ENCODE assay signal across 8 mouse cellular contexts in genomic region chr8:123253451-123254098, GRCm38 (mm10). TPM values are rescaled to one million over a fixed set of nuclear protein-coding genes. Genes with fewer than 3 reads are reported as not detected.
DNase-seq lines count a peak whose midpoint lies in the region; ATAC-seq and TF ChIP-seq lines count a peak whose summit lies in the region.

No protein-coding gene starts in this region.

- no peaks in the 10 kb centered on the region for H3K27me3 ChIP-seq in heart, embryonic 11.5 days (ENCODE audit: control insufficient read depth, insufficient read depth, low read length)
- H3K27me3 ChIP-seq in E14TG2a.4 (ENCODE audit: insufficient read depth, low read length): peaks cover 16% of the 10 kb centered on the region
- no peaks in the 10 kb centered on the region for H3K27me3 ChIP-seq in embryonic facial prominence, embryonic 12.5 days
- H3K27me3 ChIP-seq in kidney, embryonic 16.5 days (ENCODE audit: insufficient read depth, low read length): no peaks in the 10 kb centered on the region
- H3K27me3 ChIP-seq in midbrain, postnatal 0 days (ENCODE audit: insufficient read depth, low read length): no peaks in the 10 kb centered on the region

- no peak for DNase-seq in heart, adult 11 months
- peak; percentile 32 for DNase-seq in midbrain, postnatal 0 days (ENCODE audit: low spot score)
- DNase-seq in urinary bladder, postnatal 10 days (ENCODE audit: low spot score): no peak
- DNase-seq in layer of hippocampus, postnatal 25 days (ENCODE audit: extremely low spot score in 1 of 2, low spot score in 1 of 2): no peak

- no peaks in the 10 kb centered on the region for H3K9me3 ChIP-seq in heart, embryonic 11.5 days (replicated peaks; ENCODE audit: control insufficient read depth, low read length)
- no peaks in the 10 kb centered on the region for H3K9me3 ChIP-seq in E14TG2a.4 (ENCODE audit: low read length)
- no peaks in the 10 kb centered on the region for H3K9me3 ChIP-seq in embryonic facial prominence, embryonic 12.5 days
- H3K9me3 ChIP-seq in kidney, embryonic 16.5 days (ENCODE audit: low read length): no peaks in the 10 kb centered on the region
- H3K9me3 ChIP-seq in midbrain, postnatal 0 days (ENCODE audit: low read length): no peaks in the 10 kb centered on the region

- peak overlapping the region; percentile 87 for H3K27ac ChIP-seq in heart, embryonic 11.5 days (ENCODE audit: low read depth, low read length)
- peak overlapping the region; percentile 80 for H3K27ac ChIP-seq in embryonic facial prominence, embryonic 12.5 days
- peak overlapping the region; percentile 68; the same call in 1 of the 2 replicates for H3K27ac ChIP-seq in kidney, embryonic 16.5 days (ENCODE audit: low read length)
- H3K27ac ChIP-seq in midbrain, postnatal 0 days (ENCODE audit: low read depth, low read length): peak overlapping the region; percentile 90

- H3K4me1 ChIP-seq in heart, embryonic 11.5 days (ENCODE audit: control insufficient read depth, insufficient read depth, low read length): peaks cover 24% of the 10 kb centered on the region
- H3K4me1 ChIP-seq in E14TG2a.4 (replicated peaks; ENCODE audit: low read depth, low read length): peaks cover 25% of the 10 kb centered on the region
- peaks cover 26% of the 10 kb centered on the region for H3K4me1 ChIP-seq in embryonic facial prominence, embryonic 12.5 days
- peaks cover 22% of the 10 kb centered on the region for H3K4me1 ChIP-seq in kidney, embryonic 16.5 days (ENCODE audit: insufficient read depth, low read length)
- peaks cover 11% of the 10 kb centered on the region; the same call in 1 of the 2 replicates for H3K4me1 ChIP-seq in midbrain, postnatal 0 days (ENCODE audit: insufficient read depth, low read length)

- 0 out of 2 replicates have a peak, but pooled peaks have one; percentile 5 for ATAC-seq in heart, embryonic 11.5 days (replicated peaks; ENCODE audit: insufficient number of reproducible peaks, low FRiP score, low TSS enrichment)
- no peak; the same call in 1 of the 2 replicates for ATAC-seq in embryonic facial prominence, embryonic 12.5 days (ENCODE audit: insufficient number of reproducible peaks, insufficient read depth, low FRiP score, low TSS enrichment)
- peak; percentile 46; the same call in 1 of the 2 replicates for ATAC-seq in kidney, embryonic 16.5 days (ENCODE audit: low FRiP score, low TSS enrichment)
- peak; percentile 10; the same call in 1 of the 2 replicates for ATAC-seq in midbrain, postnatal 0 days (ENCODE audit: low FRiP score)

- H3K36me3 ChIP-seq in heart, embryonic 11.5 days (ENCODE audit: control insufficient read depth, insufficient read depth, low read length): peaks cover 25% of the 10 kb centered on the region
- H3K36me3 ChIP-seq in E14TG2a.4 (ENCODE audit: insufficient read depth, low read length): peaks cover 65% of the 10 kb centered on the region
- H3K36me3 ChIP-seq in embryonic facial prominence, embryonic 12.5 days: peaks cover 59% of the 10 kb centered on the region
- peaks cover 30% of the 10 kb centered on the region for H3K36me3 ChIP-seq in kidney, embryonic 16.5 days (ENCODE audit: insufficient read depth, low read length)
- peaks cover 45% of the 10 kb centered on the region for H3K36me3 ChIP-seq in midbrain, postnatal 0 days (ENCODE audit: insufficient read depth, low read length)

- no peak for TF ChIP-seq CTCF in E14TG2a.4 (conservative IDR thresholded peaks at IDR 0.05; ENCODE audit: low read length)
- TF ChIP-seq CTCF in midbrain, postnatal 0 days (IDR thresholded peaks at IDR 0.05): no peak

- under 1% methylated on average over 40 of the region's 40 CpGs for WGBS in heart, embryonic 11.5 days (ENCODE audit: insufficient replicate concordance)
- whole genome bisulfite sequencing in embryonic facial prominence, embryonic 12.5 days: under 1% methylated on average over 39 of the region's 40 CpGs
- 1% methylated on average over 36 of the region's 40 CpGs for WGBS in kidney, embryonic 16.5 days
- WGBS in midbrain, postnatal 0 days: under 1% methylated on average over 33 of the region's 40 CpGs

- H3K4me2 ChIP-seq in heart, embryonic 11.5 days: peak overlapping the region; percentile 97
- H3K4me2 ChIP-seq in embryonic facial prominence, embryonic 12.5 days (replicated peaks): peak overlapping the region; percentile 97
- H3K4me2 ChIP-seq in kidney, embryonic 16.5 days (replicated peaks; ENCODE audit: low read depth, low read length): peak overlapping the region; percentile 86
- H3K4me2 ChIP-seq in midbrain, postnatal 0 days (ENCODE audit: low read depth, low read length, poor library complexity, severe bottlenecking): peak overlapping the region; percentile 89

- H3K9ac ChIP-seq in heart, embryonic 11.5 days (ENCODE audit: low read depth, low read length): peak overlapping the region; percentile 97
- peak overlapping the region; percentile 90 for H3K9ac ChIP-seq in embryonic facial prominence, embryonic 12.5 days
- H3K9ac ChIP-seq in kidney, embryonic 16.5 days (replicated peaks; ENCODE audit: low read length): peak overlapping the region; percentile 97
- H3K9ac ChIP-seq in midbrain, postnatal 0 days (replicated peaks; ENCODE audit: low read length, poor library complexity, severe bottlenecking): peak overlapping the region; percentile 98

- peak overlapping the region; percentile 99 for H3K4me3 ChIP-seq in heart, embryonic 11.5 days (ENCODE audit: low read depth, low read length)
- peak overlapping the region; percentile 97 for H3K4me3 ChIP-seq in E14TG2a.4 (replicated peaks; ENCODE audit: low read length)
- peak overlapping the region; percentile 80 for H3K4me3 ChIP-seq in embryonic facial prominence, embryonic 12.5 days
- H3K4me3 ChIP-seq in kidney, embryonic 16.5 days (ENCODE audit: low read length): peak overlapping the region; percentile 97
- H3K4me3 ChIP-seq in midbrain, postnatal 0 days (ENCODE audit: low read depth, low read length): peak overlapping the region; percentile 97

RNA-seq across cellular contexts. Expression of gene Zfp276, which starts 0.4 kb away (rescaled TPM):
- polyA plus RNA-seq in heart, embryonic 11.5 days (2014; fragmentation: Nextera tagmentation; extraction: Ambion mirVana): 11.7 and 12.1 TPM in 2 replicates
- polyA plus RNA-seq in embryonic facial prominence, embryonic 12.5 days (2016; fragmentation: Nextera tagmentation; extraction: Ambion mirVana): 34.3 and 36.6 TPM in 2 replicates
- polyA plus RNA-seq in kidney, embryonic 16.5 days (2015; fragmentation: Nextera tagmentation; extraction: Ambion mirVana): 26.7 and 28.5 TPM in 2 replicates
- 37.9 and 42.1 TPM in 2 replicates for total RNA-seq in midbrain, postnatal 0 days (2014; rRNA removed)
- polyA plus RNA-seq in midbrain, postnatal 0 days (2015; fragmentation: Nextera tagmentation; extraction: Ambion mirVana): 15.4 and 17.8 TPM in 2 replicates
- total RNA-seq in layer of hippocampus, postnatal 25 days (2021): 10 to 100 TPM; 19.1 to 23.7 TPM

RNA-seq across cellular contexts. Expression of gene Vps9d1, which starts 0.6 kb away (rescaled TPM):
- polyA plus RNA-seq in heart, embryonic 11.5 days (2014; fragmentation: Nextera tagmentation; extraction: Ambion mirVana): 16.8 and 19.8 TPM in 2 replicates
- 35.1 and 37.2 TPM in 2 replicates for polyA plus RNA-seq in embryonic facial prominence, embryonic 12.5 days (2016; fragmentation: Nextera tagmentation; extraction: Ambion mirVana)
- polyA plus RNA-seq in kidney, embryonic 16.5 days (2015; fragmentation: Nextera tagmentation; extraction: Ambion mirVana): 25.8 and 31.7 TPM in 2 replicates
- 77.4 and 88.9 TPM in 2 replicates for total RNA-seq in midbrain, postnatal 0 days (2014; rRNA removed)
- polyA plus RNA-seq in midbrain, postnatal 0 days (2015; fragmentation: Nextera tagmentation; extraction: Ambion mirVana): 66.1 and 70.7 TPM in 2 replicates
- 10 to 100 TPM; 57.4 to 65.0 TPM for total RNA-seq in layer of hippocampus, postnatal 25 days (2021)

RNA-seq across cellular contexts. Expression of gene Spata2l, which starts 17.5 kb away (rescaled TPM):
- 1.6 TPM in 2 replicates for polyA plus RNA-seq in heart, embryonic 11.5 days (2014; fragmentation: Nextera tagmentation; extraction: Ambion mirVana)
- polyA plus RNA-seq in embryonic facial prominence, embryonic 12.5 days (2016; fragmentation: Nextera tagmentation; extraction: Ambion mirVana): 2.9 and 3.3 TPM in 2 replicates
- polyA plus RNA-seq in kidney, embryonic 16.5 days (2015; fragmentation: Nextera tagmentation; extraction: Ambion mirVana): 7.5 and 8.9 TPM in 2 replicates
- total RNA-seq in midbrain, postnatal 0 days (2014; rRNA removed): 13.6 and 19.6 TPM in 2 replicates
- polyA plus RNA-seq in midbrain, postnatal 0 days (2015; fragmentation: Nextera tagmentation; extraction: Ambion mirVana): 14.3 and 16.8 TPM in 2 replicates
- 10 to 100 TPM; 85.7 to 94.3 TPM for total RNA-seq in layer of hippocampus, postnatal 25 days (2021)

RNA-seq across cellular contexts. Expression of gene Cdk10, which starts 28.9 kb away (rescaled TPM):
- 22.6 and 24.2 TPM in 2 replicates for polyA plus RNA-seq in heart, embryonic 11.5 days (2014; fragmentation: Nextera tagmentation; extraction: Ambion mirVana)
- 38.5 and 40.6 TPM in 2 replicates for polyA plus RNA-seq in embryonic facial prominence, embryonic 12.5 days (2016; fragmentation: Nextera tagmentation; extraction: Ambion mirVana)
- 39.8 and 40.1 TPM in 2 replicates for polyA plus RNA-seq in kidney, embryonic 16.5 days (2015; fragmentation: Nextera tagmentation; extraction: Ambion mirVana)
- 70.3 and 86.5 TPM in 2 replicates for total RNA-seq in midbrain, postnatal 0 days (2014; rRNA removed)
- polyA plus RNA-seq in midbrain, postnatal 0 days (2015; fragmentation: Nextera tagmentation; extraction: Ambion mirVana): 57.8 and 67.0 TPM in 2 replicates
- total RNA-seq in layer of hippocampus, postnatal 25 days (2021): 10 to 100 TPM; 77.3 to 94.0 TPM

RNA-seq across cellular contexts. Expression of gene Spata33, which starts 40.9 kb away (rescaled TPM):
- 3.4 and 5.0 TPM in 2 replicates for polyA plus RNA-seq in heart, embryonic 11.5 days (2014; fragmentation: Nextera tagmentation; extraction: Ambion mirVana)
- 5.9 and 7.0 TPM in 2 replicates for polyA plus RNA-seq in embryonic facial prominence, embryonic 12.5 days (2016; fragmentation: Nextera tagmentation; extraction: Ambion mirVana)
- 5.2 and 7.4 TPM in 2 replicates for polyA plus RNA-seq in kidney, embryonic 16.5 days (2015; fragmentation: Nextera tagmentation; extraction: Ambion mirVana)
- 4.9 and 7.3 TPM in 2 replicates for total RNA-seq in midbrain, postnatal 0 days (2014; rRNA removed)
- polyA plus RNA-seq in midbrain, postnatal 0 days (2015; fragmentation: Nextera tagmentation; extraction: Ambion mirVana): 9.2 and 9.3 TPM in 2 replicates
- 1 to 10 TPM; 6.5 to 7.3 TPM for total RNA-seq in layer of hippocampus, postnatal 25 days (2021)
